Mouse (Mus musculus): ENCODE data around the gene Prkar2b. TPM values are rescaled to one million over a fixed set of nuclear protein-coding genes. Genes with fewer than 3 reads are reported as not detected.

The Prkar2b gene
- total and polyA plus RNA-seq, 2 experiments from 2014 or later: 102 to 124 TPM

DNA sequence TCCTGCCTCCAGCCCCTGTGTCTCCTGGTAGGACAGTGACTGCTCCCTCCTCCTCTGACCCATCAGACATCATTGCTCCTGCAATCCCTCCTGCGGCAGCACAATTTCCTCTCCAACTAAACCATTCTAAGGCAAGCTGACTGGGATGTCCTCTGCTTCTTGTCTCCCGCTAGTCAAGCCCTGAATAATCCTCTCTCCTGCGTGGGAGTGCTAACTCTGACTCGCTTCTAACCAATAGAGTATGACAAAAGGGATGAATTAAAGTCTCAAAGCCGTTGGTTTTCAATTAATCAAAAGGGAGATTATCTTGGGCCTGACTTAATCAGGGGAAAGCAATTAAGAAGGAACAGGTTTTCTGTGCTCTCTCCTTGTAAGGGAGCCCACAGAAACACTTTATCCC, 4.9 kb upstream of the Prkar2b start:
- no peak for TF ChIP-seq CTCF (IDR thresholded peaks at IDR 0.05; ENCODE audit: low read depth)
- WGBS: 39% methylated on average over 5 of the region's 5 CpGs
- Histone ChIP-seq H3K27ac (no peak overlapping the region), H3K27me3 (ENCODE audit: insufficient read depth, low read length) (no peaks in the 10 kb centered on the region), H3K4me3 (ENCODE audit: low read length) (no peak overlapping the region), H3K9ac (replicated peaks; ENCODE audit: low read length) (no peak overlapping the region), H3K9me3 (ENCODE audit: low read length) (no peaks in the 10 kb centered on the region), H3K4me2 (ENCODE audit: low read depth, low read length) (no peak overlapping the region), H3K4me1 (ENCODE audit: insufficient read depth, low read length) (no peaks in the 10 kb centered on the region), H3K36me3 (ENCODE audit: insufficient read depth, low read length) (no peaks in the 10 kb centered on the region)
- ATAC-seq: no peak
- DNase-seq (ENCODE audit: low spot score): no peak

DNA sequence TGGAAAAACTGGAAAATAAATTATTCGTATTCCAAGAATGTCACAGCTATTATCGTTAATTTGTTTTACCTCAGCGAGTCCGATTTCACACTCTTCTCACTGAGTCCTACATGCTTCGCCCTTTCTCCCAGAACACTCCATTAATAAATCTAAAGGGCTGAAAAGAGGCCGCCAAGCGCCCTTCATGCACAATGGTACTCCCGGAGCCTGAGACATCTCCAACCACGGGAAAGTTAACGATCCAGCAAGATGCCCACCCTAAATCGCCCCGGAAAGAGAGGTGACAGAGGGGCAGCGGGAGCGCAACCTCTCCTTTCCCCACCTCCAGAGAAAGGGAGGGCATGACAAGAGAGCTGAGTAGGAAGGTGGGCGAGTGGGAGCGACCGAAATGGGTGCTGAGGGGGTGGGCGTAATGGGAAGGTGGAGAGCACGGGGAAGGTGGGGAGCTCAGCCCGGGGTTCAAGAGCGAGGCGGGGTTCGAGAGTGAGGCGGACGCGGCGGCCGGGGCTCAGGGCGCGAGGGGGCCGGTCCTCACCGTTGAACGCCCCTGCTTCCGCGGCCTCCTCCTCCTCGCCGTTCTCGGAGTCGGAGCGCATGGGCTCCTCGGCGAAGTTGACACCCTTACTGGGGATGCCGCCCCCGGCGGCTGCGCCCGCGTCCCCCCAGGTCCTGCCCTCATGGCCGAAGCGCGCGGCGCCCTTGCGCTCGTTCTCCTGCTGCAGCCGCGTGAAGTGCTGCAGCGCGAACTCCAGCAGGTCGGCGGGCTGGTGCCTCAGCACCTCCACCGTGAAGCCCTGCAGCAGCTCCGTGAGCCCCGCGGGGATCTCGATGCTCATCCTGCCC, 628 bp downstream of the Prkar2b start:
- TF ChIP-seq CTCF (IDR thresholded peaks at IDR 0.05; ENCODE audit: low read depth): no peak

DNA sequence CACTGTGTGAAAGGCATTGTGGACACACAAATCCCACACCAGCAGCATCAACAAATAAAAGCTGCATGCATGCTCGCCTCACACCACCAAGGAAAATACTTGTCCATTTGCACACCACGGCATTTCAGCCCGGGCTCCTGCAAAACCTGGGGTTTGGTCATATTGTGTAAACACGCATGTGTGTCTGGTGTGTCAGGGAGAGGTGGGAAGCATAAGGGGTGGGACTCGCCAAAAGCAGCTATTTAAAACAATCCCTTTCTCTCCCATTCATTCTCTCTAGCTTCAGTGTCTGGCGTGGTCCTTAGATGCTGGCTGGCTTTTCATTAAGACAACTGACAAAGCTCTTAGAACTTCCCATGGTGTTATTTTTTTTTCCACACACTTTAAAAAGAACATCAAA, 1.4 kb downstream of the Prkar2b start:
- peak; percentile 49 for DNase-seq (ENCODE audit: low spot score)
- Histone ChIP-seq H3K36me3 (ENCODE audit: insufficient read depth, low read length) (no peaks in the 10 kb centered on the region), H3K27ac (peak overlapping the region; percentile 97), H3K9ac (replicated peaks; ENCODE audit: low read length) (peak overlapping the region; percentile 92), H3K27me3 (ENCODE audit: insufficient read depth, low read length) (no peaks in the 10 kb centered on the region), H3K4me1 (ENCODE audit: insufficient read depth, low read length) (peaks cover 4% of the 10 kb centered on the region; the same call in 1 of the 2 replicates), H3K4me3 (ENCODE audit: low read length) (peak overlapping the region; percentile 61), H3K4me2 (ENCODE audit: low read depth, low read length) (peak overlapping the region; percentile 80), H3K9me3 (ENCODE audit: low read length) (no peaks in the 10 kb centered on the region)
- no peak for TF ChIP-seq CTCF (IDR thresholded peaks at IDR 0.05; ENCODE audit: low read depth)
- ATAC-seq: no peak
- 7% methylated on average over 6 of the region's 6 CpGs for WGBS

More for the DNA sequence above, 628 bp downstream of the Prkar2b start:
- peak; percentile 81 for ATAC-seq
- H3K9ac ChIP-seq (replicated peaks; ENCODE audit: low read length): peak overlapping the region; percentile 92
- DNase-seq (ENCODE audit: low spot score): peak; percentile 37
- H3K4me3 ChIP-seq (ENCODE audit: low read length): peak overlapping the region; percentile 61
- H3K36me3 ChIP-seq (ENCODE audit: insufficient read depth, low read length): no peaks in the 10 kb centered on the region
- H3K27ac ChIP-seq: peak overlapping the region; percentile 97
- no peaks in the 10 kb centered on the region for H3K27me3 ChIP-seq (ENCODE audit: insufficient read depth, low read length)
- H3K4me1 ChIP-seq (ENCODE audit: insufficient read depth, low read length): peaks cover 4% of the 10 kb centered on the region; the same call in 1 of the 2 replicates
- peak overlapping the region; percentile 80 for H3K4me2 ChIP-seq (ENCODE audit: low read depth, low read length)
- H3K9me3 ChIP-seq (ENCODE audit: low read length): no peaks in the 10 kb centered on the region
- WGBS: 1% methylated on average over 58 of the region's 66 CpGs

DNA sequence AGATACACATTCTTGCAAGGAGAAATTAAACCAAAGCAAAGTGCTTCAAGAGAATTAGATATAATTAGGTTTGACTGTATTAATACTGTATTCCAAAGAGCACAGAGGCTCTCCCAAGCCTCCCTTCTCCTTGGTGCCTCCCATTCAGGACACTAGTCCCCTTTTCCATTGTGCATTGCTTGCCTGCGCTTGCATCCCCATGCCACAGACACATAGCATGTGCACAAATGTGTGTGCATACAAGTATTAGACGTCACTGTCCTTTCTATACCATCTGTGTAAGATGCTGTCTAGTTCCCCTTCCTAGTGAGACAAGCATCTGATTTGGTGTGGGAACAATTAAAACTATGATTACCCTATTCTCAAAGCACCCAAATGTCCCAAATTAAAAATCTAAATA, 2.0 kb downstream of the Prkar2b start:
- no peak for ATAC-seq
- Histone ChIP-seq H3K4me2 (ENCODE audit: low read depth, low read length) (peak overlapping the region; percentile 80), H3K36me3 (ENCODE audit: insufficient read depth, low read length) (no peaks in the 10 kb centered on the region), H3K4me3 (ENCODE audit: low read length) (peak overlapping the region; percentile 61), H3K27me3 (ENCODE audit: insufficient read depth, low read length) (no peaks in the 10 kb centered on the region), H3K4me1 (ENCODE audit: insufficient read depth, low read length) (peaks cover 4% of the 10 kb centered on the region; the same call in 1 of the 2 replicates), H3K27ac (peak overlapping the region; percentile 97), H3K9ac (replicated peaks; ENCODE audit: low read length) (peak overlapping the region; percentile 92), H3K9me3 (ENCODE audit: low read length) (no peaks in the 10 kb centered on the region)
- WGBS: 28% methylated on average over 2 of the region's 2 CpGs
- DNase-seq (ENCODE audit: low spot score): peak; percentile 20
- no peak for TF ChIP-seq CTCF (IDR thresholded peaks at IDR 0.05; ENCODE audit: low read depth)

DNA sequence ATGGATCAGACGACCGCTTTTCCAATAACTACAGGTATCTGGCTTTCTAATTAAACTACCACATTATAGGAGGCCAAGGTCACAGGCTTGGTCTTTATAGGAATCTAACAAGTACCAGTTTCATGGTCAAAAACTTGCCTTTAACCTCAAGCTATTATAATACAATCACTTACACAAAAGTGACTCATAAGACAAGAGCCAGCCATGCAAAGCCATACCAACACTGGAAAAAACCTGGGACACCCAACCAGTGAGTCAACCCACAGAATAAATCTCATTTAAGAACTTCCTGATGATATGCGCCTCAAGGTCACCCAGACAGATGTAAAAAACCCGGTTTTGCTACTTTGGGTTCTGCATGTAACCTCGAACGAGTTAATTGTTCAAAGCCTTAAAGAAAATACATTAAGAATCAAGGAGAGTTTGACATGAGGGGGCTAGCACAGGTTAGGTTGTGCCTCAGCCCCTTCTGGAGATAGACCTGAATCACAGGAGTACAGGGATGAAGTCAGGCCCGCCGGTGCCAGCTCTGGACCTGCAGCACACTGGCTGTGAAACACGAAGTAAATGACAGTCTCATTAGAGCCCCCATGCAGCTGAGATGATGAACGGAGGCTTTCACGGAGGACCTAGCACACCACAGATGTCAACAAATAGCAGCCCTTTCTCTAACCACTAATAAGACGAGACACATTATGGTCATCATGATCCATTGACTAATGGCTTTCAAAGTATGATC, 3.5 kb downstream of the Prkar2b start:
- ATAC-seq (no peak), DNase-seq (ENCODE audit: low spot score) (no peak)
- H3K9me3 ChIP-seq (ENCODE audit: low read length): no peaks in the 10 kb centered on the region
- no peak for TF ChIP-seq CTCF (IDR thresholded peaks at IDR 0.05; ENCODE audit: low read depth)
- H3K9ac ChIP-seq (replicated peaks; ENCODE audit: low read length): no peak overlapping the region
- peak overlapping the region; percentile 80 for H3K4me2 ChIP-seq (ENCODE audit: low read depth, low read length)
- 58% methylated on average over 12 of the region's 12 CpGs for WGBS
- H3K4me3 ChIP-seq (ENCODE audit: low read length): peak overlapping the region; percentile 61
- H3K27me3 ChIP-seq (ENCODE audit: insufficient read depth, low read length): no peaks in the 10 kb centered on the region
- H3K4me1 ChIP-seq (ENCODE audit: insufficient read depth, low read length): peaks cover 4% of the 10 kb centered on the region; the same call in 1 of the 2 replicates
- H3K36me3 ChIP-seq (ENCODE audit: insufficient read depth, low read length): no peaks in the 10 kb centered on the region
- no peak overlapping the region for H3K27ac ChIP-seq

DNA sequence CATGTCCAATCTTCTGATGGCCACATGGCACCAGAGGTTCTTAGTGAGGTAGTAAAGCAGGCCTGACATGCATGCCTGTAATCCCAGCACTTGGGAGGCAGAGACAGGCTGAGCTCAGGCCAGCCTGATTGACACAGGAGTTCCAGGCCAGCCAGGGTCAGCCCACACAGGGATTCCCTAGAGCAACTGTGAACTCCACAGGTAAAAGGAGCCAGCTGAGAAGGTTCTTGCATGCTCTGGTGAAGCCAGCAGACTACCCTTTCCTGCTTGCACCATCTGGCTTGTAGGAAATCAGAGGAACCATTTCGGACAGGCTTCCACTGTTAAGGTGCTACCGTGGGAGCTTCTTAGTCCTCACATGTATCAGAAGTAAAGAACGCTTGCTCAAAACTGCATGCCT, 5.3 kb downstream of the Prkar2b start:
- TF ChIP-seq CTCF (IDR thresholded peaks at IDR 0.05; ENCODE audit: low read depth): no peak
- no peak overlapping the region for H3K27ac ChIP-seq
- DNase-seq (ENCODE audit: low spot score) (no peak), ATAC-seq (no peak)
- H3K4me1 ChIP-seq (ENCODE audit: insufficient read depth, low read length): peaks cover 4% of the 10 kb centered on the region; the same call in 1 of the 2 replicates
- no peak overlapping the region for H3K4me2 ChIP-seq (ENCODE audit: low read depth, low read length)
- H3K9ac ChIP-seq (replicated peaks; ENCODE audit: low read length): no peak overlapping the region
- H3K9me3 ChIP-seq (ENCODE audit: low read length): no peaks in the 10 kb centered on the region
- no peak overlapping the region for H3K4me3 ChIP-seq (ENCODE audit: low read length)
- H3K36me3 ChIP-seq (ENCODE audit: insufficient read depth, low read length): no peaks in the 10 kb centered on the region
- H3K27me3 ChIP-seq (ENCODE audit: insufficient read depth, low read length): no peaks in the 10 kb centered on the region
- WGBS: 94% methylated on average over 3 of the region's 3 CpGs
